ENCODE assay signal across 33 mouse cellular contexts in genomic region chr5:142483581-142483980, GRCm38 (mm10). TPM values are rescaled to one million over a fixed set of nuclear protein-coding genes. Genes with fewer than 3 reads are reported as not detected.
"Had no signal": no experiment of that assay in that cellular context is flagged by ENCODE, and none has a peak within 500 bp of the region (broad histone marks: within the 10 kb centered on the region; RNA-seq: fewer than 3 reads in every experiment).

No protein-coding gene starts in this region.

- H3K36me3 ChIP-seq: heart, embryonic 15.5 days; hindbrain, embryonic 10.5 days; hindbrain, embryonic 12.5 days; hindbrain, embryonic 15.5 days; intestine, embryonic 15.5 days; kidney, embryonic 15.5 days had no signal

- H3K9ac ChIP-seq: heart, embryonic 12.5 days; heart, embryonic 13.5 days; heart, embryonic 15.5 days; hindbrain, embryonic 12.5 days; hindbrain, embryonic 13.5 days; hindbrain, embryonic 14.5 days; hindbrain, embryonic 15.5 days; intestine, embryonic 15.5 days; kidney, embryonic 15.5 days had no signal

- DNase-seq: heart, postnatal 10 days; heart, postnatal 36 days; kidney, adult 11 months; kidney, adult 18-20 months; kidney, adult 2 months; kidney, adult 8-10 months; kidney, adult 9 months; kidney, postnatal 10 days; kidney, postnatal 14 days; kidney, postnatal 25 days; kidney, postnatal 36 days; kidney, postnatal 4 days; layer of hippocampus, adult 9-11 months; layer of hippocampus, postnatal 36 days had no signal

- H3K4me3 ChIP-seq: heart, embryonic 12.5 days; heart, embryonic 13.5 days; heart, embryonic 15.5 days; hindbrain, embryonic 10.5 days; hindbrain, embryonic 12.5 days; hindbrain, embryonic 13.5 days; hindbrain, embryonic 15.5 days; intestine, embryonic 15.5 days; kidney, embryonic 15.5 days; layer of hippocampus, adult 2 months; left cerebral cortex, adult 2 months had no signal

- H3K9me3 ChIP-seq: heart, embryonic 12.5 days; heart, embryonic 13.5 days; heart, embryonic 15.5 days; hindbrain, embryonic 10.5 days; hindbrain, embryonic 12.5 days; hindbrain, embryonic 13.5 days; hindbrain, embryonic 15.5 days; intestine, embryonic 15.5 days; kidney, embryonic 15.5 days had no signal

- H3K27ac ChIP-seq: heart, embryonic 13.5 days; heart, embryonic 15.5 days; hindbrain, embryonic 10.5 days; hindbrain, embryonic 12.5 days; hindbrain, embryonic 13.5 days; hindbrain, embryonic 14.5 days; hindbrain, embryonic 15.5 days; hindbrain, postnatal 0 days; intestine, embryonic 15.5 days; kidney, embryonic 15.5 days; kidney, postnatal 0 days; layer of hippocampus, adult 2 months; left cerebral cortex, adult 2 months had no signal

RNA-seq across cellular contexts. Expression of gene Papolb, which starts 46.3 kb away (rescaled TPM):
- total RNA-seq: hematopoietic stem cell, adult 5-6 weeks had no signal
- polyA plus RNA-seq: inflammation-experienced regulatory T-cells, adult 6 months; intestine, embryonic 16.5 days; intestine, postnatal 0 days; kidney, adult 2 months; large intestine, adult 2 months had no signal
